Mouse (Mus musculus) lung, postnatal 4 days (tissue): ENCODE data around the gene Gm10197.

ENCODE experiments used
- DNase-seq, 2 experiments: peaks; one replicate each; pipeline ENCODE4 v3.0.0; 2021

Gene Gm10197

DNA sequence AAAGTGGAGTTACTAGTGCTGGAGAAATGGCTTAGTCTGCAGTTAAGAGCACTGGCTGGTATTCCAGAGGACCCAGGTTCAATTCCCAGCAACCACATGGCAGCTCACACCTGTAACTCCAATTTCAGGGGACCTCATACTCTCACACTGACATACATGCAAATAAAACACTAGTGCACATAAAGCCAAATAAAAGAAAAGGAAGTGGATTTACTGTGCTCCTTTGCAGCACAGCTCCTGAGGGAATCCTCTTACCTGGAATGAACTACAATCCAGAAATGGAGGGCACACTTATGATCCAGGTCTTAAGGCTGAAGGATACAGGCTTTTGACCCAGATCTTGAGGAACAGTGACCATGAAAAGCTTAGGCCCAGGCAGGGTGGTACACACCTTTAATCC, 22.1 kb upstream of the Gm10197 start:
- DNase-seq: no peak

DNA sequence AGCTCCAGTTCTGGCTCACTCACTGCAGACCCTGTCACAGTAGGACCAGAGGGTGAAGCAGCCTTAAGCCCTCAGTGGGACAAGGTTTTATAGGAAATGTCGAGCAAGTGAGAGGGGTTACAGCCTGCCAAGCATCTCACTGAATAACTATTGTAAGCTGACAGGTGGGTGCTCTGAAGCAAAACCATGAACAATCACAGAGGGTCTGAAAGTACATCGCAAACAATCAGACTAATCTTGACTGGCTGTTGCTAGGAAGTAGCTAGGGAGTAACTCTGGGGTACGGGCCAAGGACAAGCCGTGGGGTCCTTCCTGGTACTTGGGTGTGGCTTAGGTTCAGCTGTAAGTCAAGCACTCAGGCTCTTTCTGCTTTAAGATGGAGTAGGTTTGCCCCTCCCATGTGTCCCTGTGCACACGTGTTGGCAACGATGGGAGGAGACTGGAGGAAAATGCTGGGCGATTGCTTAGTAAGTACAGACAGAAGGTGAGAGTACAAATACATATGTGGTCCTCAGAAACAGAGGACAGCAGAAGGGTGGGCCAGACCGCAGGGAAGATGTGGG, 21.3 kb upstream of the Gm10197 start:
- no peak for DNase-seq

DNA sequence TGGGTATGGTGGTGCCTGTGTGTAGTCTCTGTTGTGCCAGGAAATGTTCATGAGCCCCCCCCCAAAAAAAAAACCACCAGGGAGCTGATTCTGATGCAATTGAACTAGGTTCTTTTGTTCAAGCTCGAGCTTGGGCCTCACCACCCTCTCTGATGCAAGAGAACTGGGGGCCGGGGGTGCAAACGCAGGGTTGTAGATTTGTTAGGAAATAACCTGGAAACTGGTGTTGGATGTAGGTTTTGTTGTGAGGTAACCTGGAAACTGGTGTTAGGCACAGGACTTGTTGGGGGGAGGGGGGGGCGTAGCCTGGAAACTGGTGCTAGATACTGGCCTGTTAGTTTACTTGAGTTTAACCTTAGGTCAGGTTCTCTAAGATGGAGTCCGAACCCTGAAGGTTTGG, 20.2 kb upstream of the Gm10197 start:
- no peak for DNase-seq

DNA sequence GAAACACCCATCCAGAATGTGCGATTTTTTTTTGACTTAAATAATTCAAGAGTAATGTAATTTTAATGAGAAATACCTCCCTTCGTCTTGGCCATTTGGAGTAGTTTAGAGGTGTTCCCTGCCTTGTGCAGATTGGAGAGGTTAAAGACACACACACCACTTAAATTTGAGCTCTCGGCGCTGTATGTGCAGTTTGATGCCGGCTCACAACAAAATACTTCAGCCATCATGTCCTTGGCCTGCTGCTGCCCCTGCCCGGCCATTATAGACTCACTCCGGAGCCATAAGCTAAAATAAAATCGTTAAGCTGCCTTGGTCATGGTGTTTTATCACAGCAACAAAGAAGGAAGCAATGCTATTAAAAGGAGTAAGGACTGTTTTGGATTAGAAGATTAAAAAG, 19.8 kb upstream of the Gm10197 start:
- DNase-seq: no peak

DNA sequence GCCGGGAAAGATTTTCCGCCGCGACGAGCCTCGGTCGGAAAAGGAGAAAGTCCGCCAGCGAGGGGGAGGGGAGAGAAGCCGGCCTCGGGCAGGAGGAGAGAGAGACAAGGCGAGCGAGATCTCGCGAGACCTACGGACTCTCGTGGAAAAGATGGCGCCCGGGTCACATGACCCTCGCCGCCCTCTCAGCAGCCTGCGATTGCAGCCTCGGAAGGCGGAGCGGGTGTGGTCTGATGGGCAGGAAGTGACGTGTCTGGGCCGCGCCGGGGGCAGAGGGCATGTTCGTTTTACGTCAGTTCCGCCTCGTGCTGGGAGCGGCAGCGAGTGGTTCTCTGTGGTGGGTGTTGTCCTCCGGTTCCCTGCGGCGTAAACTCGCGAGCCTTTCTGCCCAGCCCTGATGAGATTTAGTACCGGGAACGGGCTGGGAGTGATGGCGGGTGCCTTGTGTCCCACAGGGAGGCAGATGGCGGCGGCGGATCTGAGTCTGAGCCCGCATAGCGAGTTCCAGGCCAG, 19.0 kb upstream of the Gm10197 start, which contains the start of gene Smndc1:
Gene Smndc1, minus strand, starts transcription at position 84 of the 513 bp plus-strand sequence.
- peak; percentile 100 for DNase-seq

DNA sequence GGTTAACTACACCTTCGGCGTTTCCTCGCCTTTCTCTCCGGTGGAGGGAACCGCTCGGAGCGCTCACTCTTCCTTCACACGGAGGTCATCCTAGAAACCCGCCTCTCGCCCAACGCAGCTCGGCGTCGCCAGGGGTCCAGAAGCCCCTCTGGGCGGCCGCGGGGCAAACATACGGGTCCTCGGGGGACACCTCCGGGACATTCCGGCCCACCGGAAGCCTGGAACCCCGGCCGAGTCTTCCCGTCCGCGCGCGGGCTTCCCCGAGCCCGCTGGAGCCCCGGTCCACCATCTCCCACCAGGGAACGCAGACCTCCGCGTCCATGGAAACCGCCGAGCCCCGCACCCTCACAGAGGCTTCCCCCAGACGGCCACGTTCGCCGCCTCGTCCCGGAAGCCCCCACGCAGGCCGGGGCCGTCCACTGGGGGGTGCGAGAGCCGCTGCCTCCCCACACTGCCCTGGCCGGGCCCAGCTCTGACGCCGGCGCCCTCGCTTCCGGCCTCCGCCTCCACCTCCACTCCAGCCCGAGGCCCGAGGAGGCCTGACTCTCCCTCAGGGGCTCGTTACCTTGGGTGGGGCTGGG, 18.4 kb upstream of the Gm10197 start:
- DNase-seq: peak; percentile 85 to 89

DNA sequence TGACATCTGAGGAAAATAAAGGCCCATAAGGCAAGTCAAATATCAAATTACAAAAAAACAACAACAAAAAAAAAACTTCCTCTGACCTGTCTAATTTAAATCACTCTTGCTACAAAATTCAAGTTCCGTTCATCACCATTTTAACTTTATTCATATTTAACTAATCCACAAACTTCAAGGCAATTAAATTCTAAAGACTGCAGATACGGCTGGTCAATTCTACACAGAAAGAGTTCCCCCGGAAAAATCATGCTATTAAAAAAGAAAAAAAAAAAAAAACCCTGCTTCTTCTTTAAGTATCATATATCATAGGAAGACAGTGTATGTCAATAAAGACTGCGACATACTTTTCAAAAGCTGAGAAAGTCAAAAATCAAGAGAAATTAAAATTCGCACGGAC, 17.9 kb upstream of the Gm10197 start:
- DNase-seq: no peak

DNA sequence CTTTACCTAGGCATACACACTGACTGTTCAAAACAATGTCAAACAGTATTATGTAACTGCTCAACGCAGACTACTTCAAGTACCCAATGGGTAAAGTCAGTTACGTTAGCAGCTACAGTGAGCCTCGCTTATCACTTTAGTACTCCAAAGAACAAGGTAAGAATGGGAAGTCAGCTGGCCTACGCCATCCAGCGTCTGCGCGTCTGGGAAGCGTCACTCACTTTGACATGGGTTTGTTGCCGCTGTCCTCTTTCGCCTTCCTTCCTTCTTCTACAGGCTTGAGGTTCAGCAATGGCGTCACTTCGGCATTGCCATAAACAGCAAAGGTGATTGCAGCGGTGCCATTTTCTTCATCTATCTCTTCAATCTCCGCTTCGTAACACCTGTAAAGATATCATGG, 11.8 kb upstream of the Gm10197 start:
- DNase-seq: no peak

DNA sequence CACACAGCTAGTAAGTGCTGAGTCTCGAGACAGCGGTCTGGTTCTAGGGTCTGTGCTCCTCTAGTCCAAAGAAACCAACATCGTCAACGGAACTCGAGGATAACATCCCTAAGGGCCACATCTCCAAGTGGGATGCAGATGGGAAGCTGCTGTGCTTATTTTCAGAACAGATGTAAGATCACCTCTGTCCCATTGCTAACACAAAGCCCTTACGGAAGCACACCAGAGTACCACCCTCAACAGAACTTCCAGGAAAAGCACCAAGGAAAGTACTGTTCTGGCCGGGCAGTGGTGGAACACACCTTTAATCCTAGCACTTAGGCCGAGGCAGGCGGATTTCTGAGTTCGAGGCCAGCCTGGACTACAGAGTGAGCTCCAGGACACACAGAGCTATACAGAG, 6.9 kb upstream of the Gm10197 start:
- no peak for DNase-seq

DNA sequence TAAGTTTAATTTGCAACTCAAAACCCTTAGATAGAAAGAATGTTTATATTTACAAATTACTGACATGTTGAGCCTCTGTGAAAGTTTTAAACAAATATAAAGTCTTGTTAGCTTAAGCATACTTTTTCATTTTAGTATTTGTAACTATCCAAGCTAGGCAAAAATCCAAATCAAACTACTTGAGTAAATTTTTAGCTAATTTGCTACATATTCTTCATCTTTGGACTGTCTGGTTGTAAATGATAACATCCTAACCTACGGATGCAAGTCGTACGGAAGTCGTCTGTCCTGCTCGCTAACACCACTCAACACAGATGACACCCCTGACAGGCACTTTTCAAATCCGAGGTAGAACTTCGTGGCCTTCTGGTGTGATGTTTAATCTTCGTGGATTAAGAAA, 6.1 kb upstream of the Gm10197 start:
- DNase-seq: no peak

DNA sequence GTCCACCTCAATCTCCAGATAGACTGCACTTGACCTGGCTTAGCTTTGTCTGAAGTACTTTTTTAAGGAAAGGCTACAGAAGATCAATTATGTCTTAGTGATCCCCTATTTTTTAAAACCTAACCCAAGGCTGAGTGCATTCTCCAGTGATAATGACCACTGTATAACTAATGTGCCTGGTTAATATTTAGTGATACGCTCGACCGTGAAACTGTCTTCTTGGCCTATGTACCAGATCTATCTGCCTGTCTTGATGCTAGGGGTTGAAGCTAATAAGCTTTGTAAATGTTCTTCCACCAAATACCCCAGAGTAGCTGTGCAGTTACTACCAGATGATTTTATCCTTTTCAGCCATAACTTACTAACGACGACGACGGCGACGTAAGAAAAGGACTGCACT, 4.2 kb upstream of the Gm10197 start:
- no peak for DNase-seq

DNA sequence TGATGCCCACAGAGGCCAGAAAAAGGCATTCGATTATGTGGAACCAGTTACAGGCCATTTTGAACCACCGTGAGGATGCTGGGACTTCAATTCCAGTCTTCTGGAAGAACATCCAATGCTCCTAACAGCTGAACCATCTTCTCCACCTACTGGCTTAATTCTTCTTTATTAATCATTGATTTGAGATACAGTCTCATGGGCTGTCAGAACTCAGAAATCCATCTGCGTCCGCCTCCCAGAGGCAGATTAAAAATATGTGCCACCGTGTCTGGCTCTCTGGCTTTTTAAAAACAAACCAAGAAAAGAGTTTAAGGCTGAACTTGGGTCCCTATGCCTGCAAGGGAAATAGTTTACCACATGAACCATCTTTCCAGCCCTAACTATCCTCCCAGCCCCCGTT, 3.7 kb upstream of the Gm10197 start:
- no peak for DNase-seq

DNA sequence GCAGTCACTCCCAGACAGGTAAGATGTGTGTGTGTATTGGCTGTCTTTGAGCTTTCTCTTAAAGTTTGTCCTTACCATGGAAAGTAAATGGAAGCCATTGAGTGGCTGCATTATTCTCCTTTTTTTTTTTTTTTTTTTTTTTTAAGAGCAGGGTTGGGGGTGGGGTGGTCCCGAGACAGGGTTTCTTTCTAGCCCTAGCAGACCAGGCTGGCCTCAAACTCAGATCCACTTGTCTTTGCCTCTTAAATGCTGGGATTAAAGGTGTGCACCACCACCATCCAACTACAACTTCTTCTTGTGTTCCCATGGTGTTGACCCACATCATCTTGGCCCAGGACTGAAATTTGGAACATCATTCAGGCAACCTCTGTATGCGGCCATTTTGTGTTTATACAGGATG, 2.0 kb upstream of the Gm10197 start:
- no peak for DNase-seq

DNA sequence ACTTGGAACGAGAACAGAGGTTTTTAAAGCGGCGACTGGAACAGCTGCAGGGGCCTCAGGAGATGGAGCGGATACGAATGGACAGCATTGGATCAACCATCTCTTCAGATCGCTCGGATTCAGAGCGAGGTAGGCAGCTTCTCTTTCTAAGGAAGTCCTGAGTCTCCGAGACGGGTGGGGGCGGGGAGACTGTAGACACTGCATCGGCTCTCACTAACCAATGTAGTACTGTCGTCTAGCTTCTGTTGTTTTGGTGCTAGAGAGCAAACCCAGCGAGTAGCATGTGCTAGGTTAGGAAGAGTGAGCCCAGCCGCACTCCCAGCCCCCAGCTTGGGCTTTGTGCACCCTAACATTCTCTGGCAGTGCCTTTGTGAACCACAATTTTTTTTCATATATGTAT, 1.3 kb downstream of the Gm10197 start:
- no peak for DNase-seq

DNA sequence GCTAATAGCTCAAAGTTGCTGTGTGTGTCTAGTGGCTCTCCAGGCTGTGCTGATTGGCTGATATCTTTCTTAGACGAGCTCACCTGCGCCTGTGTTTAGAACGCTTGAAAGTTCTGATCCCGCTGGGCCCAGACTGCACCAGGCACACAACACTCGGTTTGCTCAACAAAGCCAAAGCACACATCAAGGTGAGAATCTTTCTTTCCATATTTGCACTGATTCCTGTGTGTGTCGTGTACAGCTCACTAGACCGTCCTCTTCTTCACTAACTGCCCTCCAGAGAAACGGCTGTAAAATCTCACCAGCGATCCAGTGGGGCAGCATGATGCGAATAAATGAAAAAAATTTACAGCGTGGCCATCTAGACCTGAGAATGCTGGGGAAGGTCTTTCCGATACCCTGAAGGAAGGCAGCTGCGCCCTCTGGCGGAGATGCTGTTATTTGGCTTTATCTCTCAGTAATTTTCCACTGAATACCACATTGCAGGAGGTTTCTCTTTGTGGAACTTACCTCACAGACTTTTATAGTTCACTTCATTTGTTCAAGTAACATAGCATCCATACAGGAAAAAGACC, 2.0 kb downstream of the Gm10197 start:
- DNase-seq: peak; percentile 68 to 87

DNA sequence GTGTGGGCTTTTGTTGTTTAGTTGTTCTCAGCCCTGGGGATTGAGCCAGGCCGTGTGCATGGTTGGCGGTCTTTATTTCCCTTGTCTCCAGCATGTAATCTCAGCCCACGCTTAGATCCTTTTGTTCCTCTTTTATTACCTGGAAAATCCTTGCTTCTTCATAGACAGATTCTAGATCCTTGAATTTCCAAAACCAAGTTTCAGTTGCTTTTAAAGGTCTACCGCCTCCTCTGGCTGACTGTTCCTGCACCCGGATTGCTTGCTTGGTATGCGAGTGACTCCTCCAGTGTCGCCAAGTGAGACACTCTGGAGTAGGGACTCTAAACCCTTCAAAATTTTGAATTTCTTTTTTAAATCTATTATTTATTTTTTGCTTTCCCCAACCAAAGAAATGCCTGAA, 4.7 kb downstream of the Gm10197 start:
- DNase-seq: no peak

DNA sequence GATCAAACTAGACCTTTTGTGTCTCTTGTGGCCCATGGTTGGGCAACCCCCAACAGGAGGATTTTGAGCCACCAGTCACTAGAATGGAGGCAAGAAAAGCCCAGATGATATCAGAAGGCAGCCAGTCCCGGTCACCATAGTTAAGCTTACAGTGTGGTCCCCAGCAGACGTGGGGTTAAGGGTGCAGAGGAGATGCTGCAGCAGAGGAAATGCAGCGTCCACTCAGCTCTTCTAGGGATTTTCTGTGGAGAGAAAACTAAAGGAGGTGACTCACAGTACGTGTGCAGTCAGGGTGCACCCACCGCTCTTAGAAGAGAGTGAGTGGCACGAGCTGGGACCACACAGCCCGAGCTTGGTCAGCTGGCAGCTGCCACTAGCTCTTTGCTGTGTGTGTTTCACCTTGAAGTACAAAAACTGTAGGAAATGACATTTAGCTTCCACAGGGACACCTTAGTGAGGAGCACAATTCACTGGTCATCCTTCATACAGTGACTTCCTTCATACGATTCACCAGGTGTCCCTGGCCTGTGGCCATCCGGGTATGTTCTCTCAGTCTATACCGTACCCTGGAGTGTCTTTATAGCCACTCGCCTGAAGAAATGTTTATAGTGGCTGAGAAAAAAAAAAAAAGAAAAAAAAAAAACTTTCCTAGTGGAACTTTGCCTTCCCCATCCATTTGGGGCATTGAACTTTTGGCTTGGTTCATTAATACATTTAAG, 5.3 kb downstream of the Gm10197 start:
- DNase-seq: no peak

DNA sequence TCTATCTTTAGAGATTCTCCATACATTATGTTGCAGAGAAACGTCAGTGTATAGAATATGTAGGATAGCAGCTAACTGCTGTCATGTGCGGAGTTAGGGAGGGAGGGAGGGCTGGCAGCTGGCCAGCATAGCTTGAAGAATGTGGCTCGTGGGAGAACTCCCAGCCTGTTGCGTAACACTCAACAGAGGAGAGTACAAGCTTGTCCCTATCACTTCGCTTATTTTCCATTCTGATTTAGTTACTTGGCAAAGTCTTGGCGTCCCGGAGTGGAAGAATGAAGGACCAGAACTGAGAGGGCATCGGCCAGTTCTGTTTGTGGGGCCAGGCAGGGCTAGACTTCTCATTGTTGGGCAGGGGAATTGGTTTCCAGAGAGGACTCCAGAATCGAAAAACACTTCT, 6.6 kb downstream of the Gm10197 start:
- peak; percentile 71 to 76 for DNase-seq

DNA sequence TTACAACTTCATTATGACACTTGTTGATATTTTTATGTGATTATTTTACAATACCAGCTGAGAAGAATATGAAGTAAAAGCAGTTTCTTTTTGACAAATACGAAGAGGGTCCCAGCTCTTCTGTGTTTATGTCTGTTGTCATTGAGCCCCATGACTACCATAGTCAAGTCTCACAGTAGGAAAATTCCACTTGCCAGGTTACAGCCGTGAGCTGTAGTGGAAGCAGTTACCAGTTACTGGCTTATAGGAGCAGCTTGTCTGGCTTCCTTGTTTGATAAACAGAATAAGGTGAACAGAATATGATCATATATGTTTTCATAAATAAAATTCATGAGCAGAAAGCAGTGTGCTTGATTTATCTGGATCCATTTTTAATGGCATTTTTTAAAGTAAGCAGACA, 7.0 kb downstream of the Gm10197 start:
- no peak for DNase-seq

DNA sequence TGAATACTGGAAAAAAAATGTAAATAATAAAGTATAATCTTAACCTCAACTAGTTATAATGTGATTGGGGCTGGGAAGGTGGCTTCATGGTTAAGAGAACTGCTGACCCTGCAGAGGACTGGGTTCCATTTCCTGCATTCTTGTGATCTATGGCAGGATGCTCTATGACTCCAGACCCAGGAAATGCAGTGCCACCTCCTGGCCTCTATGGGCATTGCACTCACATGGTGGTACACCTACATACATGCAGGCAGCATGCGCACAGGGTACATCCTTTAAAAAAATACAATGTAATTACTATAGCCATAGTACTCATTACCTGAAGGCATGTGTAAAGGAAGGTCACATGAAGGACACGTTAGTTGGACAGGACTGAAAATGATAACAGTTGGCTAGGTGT, 8.6 kb downstream of the Gm10197 start:
- DNase-seq: peak in 1 of 2 experiments; percentile 53

DNA sequence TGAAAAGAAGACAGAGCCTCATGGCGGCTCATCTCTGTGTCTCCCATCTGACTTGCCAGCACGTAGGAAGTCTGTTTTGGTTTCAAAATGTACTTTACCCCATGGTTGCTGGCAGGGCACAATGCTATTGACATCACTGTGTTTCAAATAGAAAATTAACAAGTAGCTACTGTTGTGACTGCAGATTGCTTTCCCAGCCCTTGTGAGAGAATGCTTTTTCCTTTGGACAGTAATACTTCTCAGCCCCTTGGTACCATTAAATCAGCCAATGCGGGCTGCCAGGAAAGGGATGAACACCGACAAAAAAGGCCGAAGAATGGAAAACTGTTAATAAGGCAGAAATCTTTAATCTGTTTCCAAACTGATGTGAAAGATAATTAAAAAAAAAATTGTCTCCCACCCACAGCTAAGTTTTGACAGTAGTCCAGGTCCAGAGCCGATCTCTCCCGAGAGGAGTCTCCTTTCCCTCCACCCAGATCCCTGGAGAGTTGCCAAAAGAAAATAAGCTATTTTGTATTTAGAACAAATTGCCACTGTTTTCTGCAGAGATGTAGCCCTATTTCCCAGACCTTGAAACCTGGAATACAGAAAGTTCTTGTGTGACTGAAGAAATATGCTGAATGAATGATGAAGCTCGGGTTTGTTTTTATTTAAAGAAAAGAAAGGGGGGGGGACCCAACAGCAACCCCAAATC, 11.2 kb downstream of the Gm10197 start:
- no peak for DNase-seq

DNA sequence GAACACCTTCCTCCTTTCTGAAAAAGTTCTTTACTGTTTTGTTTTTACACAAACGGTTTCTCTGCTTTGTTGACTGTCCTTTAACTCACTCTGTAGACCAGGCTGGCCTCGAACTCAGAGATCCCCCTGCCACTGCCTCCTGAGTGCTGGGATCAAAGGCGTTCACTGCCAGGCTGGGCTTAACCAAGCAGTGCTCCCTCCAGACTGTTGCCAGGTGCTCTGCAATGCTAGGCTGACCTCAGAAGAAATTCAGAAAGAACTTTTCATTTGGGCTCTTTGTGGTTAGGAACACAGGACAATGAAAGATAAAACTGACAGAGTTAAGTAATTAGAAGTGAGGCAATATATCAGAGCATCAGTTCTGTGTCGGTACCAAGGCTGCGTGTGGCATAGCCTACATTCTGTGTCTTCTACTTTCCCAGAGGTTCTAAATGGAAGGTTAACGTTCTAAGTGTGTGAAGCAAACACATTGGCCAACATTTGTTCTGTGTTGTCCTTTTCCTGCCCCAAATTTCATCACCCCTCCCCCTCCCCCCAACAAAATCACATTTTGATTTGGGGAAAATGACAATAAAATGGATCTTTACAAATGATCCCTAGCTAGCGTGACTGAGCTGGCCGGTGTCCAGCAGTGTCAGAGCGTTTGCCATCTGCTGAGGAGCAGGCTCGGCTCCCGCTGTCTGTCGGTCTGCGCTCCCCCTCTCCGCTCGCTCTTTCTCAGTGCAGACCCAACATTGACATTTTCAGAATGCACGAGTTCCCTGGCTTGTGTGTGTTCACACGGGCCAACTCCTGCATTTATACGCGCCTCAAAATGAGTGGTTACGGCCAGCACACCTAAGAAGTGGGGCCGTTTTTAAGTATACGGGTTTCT, 12.2 kb downstream of the Gm10197 start:
- DNase-seq: peak; percentile 34 to 56
